Mouse (Mus musculus): ENCODE results near the gene Gm2a. TPM values are rescaled to one million over a fixed set of nuclear protein-coding genes. Genes with fewer than 3 reads are reported as not detected.
A peak's percentile ranks its signal among the peaks of the same experiment; 100 is the strongest.

Gm2a gene
- polyA plus RNA-seq, 1 experiment from 2014 or later = 38.9 TPM

GRCm38 (mm10) chr11:55114291-55114690 lies 16.4 kb downstream of the Gm2a start:
- Histone ChIP-seq H3K4me3 (no peak overlapping the region), H3K27ac (no peak overlapping the region), H3K9me3 (no peaks in the 10 kb centered on the region), H3K27me3 (no peaks in the 10 kb centered on the region), H3K36me3 (0 out of 2 replicates have a peak, but pooled peaks cover 2% of the 10 kb centered on the region), H3K4me2 (no peak overlapping the region), H3K4me1 (peaks cover 12% of the 10 kb centered on the region), H3K9ac (no peak overlapping the region)
- WGBS = 82% methylated on average over 2 of the region's 2 CpGs
- ATAC-seq (ENCODE audit: insufficient number of reproducible peaks, low FRiP score, low TSS enrichment, low read depth) = no peak

GRCm38 (mm10) chr11:55116004-55116403 lies 18.1 kb downstream of the Gm2a start:
- no peak for ATAC-seq (ENCODE audit: insufficient number of reproducible peaks, low FRiP score, low TSS enrichment, low read depth)
- Histone ChIP-seq H3K27ac (no peak overlapping the region), H3K4me1 (peaks cover 6% of the 10 kb centered on the region), H3K9me3 (no peaks in the 10 kb centered on the region), H3K9ac (no peak overlapping the region), H3K4me2 (no peak overlapping the region), H3K27me3 (no peaks in the 10 kb centered on the region), H3K4me3 (no peak overlapping the region), H3K36me3 (no peaks in the 10 kb centered on the region)
- WGBS = 93% methylated on average over 3 of the region's 3 CpGs

- Histone ChIP-seq H3K4me1 (peaks cover 6% of the 10 kb centered on the region; the same call in 1 of the 2 replicates), H3K9me3 (no peaks in the 10 kb centered on the region), H3K4me2 (no peak overlapping the region), H3K27ac (no peak overlapping the region), H3K36me3 (no peaks in the 10 kb centered on the region), H3K4me3 (no peak overlapping the region), H3K27me3 (no peaks in the 10 kb centered on the region), H3K9ac (no peak overlapping the region)
- ATAC-seq (ENCODE audit: insufficient number of reproducible peaks, low FRiP score, low TSS enrichment, low read depth) = no peak
- WGBS = 96% methylated on average over 2 of the region's 2 CpGs
Observed at GRCm38 (mm10) chr11:55117031-55117430, 19.1 kb downstream of the Gm2a start.

DNA sequence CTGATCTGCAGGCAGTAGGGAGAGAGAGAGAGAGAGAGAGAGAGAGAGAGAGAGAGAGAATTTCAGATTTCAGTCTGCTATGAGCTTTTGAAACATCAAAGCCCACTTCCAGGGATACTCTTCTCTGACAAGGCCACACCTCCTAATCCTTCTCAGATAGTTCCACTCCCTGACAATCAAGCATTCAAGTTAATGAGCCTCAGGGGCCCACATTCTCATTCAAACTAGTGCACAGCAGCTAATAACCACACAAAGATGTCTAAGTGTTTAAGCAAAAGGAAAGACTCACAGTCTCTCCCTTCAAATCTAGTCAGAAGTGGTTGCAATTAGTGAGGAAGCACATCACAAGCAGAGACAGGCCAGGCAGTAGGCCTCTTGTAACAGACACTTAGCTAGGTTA lies 22.4 kb downstream of the Gm2a start:
- Histone ChIP-seq H3K27ac (no peak overlapping the region), H3K9me3 (no peaks in the 10 kb centered on the region), H3K36me3 (no peaks in the 10 kb centered on the region)

DNA sequence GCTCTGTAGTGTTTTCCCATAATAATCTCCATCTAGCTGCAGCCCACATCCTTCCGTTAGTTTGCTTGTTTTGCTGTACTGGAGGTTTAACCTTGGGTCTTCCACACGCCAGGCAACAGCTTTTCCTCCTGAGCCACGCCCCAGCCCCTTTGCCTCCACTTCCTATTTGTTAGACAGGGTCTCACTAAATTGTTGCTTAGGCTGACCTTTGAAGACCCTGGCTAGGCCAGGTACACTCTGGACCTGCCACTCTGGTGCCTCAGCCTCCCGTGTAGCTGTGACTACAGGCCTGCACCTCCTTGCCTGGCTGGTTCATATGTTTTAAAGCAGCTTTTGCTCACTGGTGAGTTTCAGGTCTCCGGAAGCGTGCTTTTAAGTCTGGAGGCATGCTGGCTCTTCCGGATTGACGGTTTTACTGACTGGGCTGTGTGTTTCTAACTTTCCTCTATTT lies 22.9 kb downstream of the Gm2a start:
- H3K27ac ChIP-seq = peak overlapping the region; percentile 27; the same call in 1 of the 2 replicates
- 64% methylated on average over 8 of the region's 8 CpGs for WGBS
- H3K27me3 ChIP-seq = no peaks in the 10 kb centered on the region
- no peak overlapping the region for H3K4me2 ChIP-seq
- no peaks in the 10 kb centered on the region for H3K9me3 ChIP-seq
- no peak overlapping the region for H3K9ac ChIP-seq
- no peak overlapping the region for H3K4me3 ChIP-seq
- no peaks in the 10 kb centered on the region for H3K36me3 ChIP-seq
- peaks cover 6% of the 10 kb centered on the region; the same call in 1 of the 2 replicates for H3K4me1 ChIP-seq
- ATAC-seq (ENCODE audit: insufficient number of reproducible peaks, low FRiP score, low TSS enrichment, low read depth) = no peak

More for the DNA sequence above, 22.4 kb downstream of the Gm2a start:
- H3K4me3 ChIP-seq = no peak overlapping the region
- H3K9ac ChIP-seq = no peak overlapping the region
- no peaks in the 10 kb centered on the region for H3K27me3 ChIP-seq
- H3K4me1 ChIP-seq = peaks cover 6% of the 10 kb centered on the region; the same call in 1 of the 2 replicates
- ATAC-seq (ENCODE audit: insufficient number of reproducible peaks, low FRiP score, low TSS enrichment, low read depth) = no peak
- no peak overlapping the region for H3K4me2 ChIP-seq

DNA sequence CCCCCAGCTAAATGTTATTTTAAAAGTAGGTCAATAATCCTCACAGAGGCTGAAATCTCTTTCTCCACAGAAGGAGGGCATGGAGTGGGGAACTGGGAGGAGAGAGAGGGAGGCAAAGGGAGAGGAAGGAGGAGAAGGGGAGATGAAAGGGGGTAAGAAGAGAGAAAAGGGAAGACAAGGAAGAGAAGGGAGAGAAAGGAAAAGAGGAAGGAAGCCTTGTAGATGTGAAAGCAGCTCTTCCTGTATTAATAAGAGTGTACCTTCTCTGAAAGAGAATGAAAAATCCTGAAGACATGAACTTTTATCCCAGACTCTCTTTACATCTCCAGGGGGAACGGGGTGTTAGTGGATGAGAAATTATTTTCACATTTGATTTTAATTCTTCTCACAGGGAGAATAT lies 23.5 kb downstream of the Gm2a start:
- H3K4me1 ChIP-seq = peaks cover 6% of the 10 kb centered on the region; the same call in 1 of the 2 replicates
- no peak for ATAC-seq (ENCODE audit: insufficient number of reproducible peaks, low FRiP score, low TSS enrichment, low read depth)
- H3K27ac ChIP-seq = 0 out of 2 replicates have a peak overlapping the region, but pooled peaks have one; percentile 27
- no peak overlapping the region for H3K9ac ChIP-seq
- no peaks in the 10 kb centered on the region for H3K27me3 ChIP-seq
- H3K9me3 ChIP-seq = no peaks in the 10 kb centered on the region
- 83% methylated on average over 1 of the region's 1 CpGs for WGBS
- H3K36me3 ChIP-seq = no peaks in the 10 kb centered on the region
- no peak overlapping the region for H3K4me3 ChIP-seq
- no peak overlapping the region for H3K4me2 ChIP-seq

DNA sequence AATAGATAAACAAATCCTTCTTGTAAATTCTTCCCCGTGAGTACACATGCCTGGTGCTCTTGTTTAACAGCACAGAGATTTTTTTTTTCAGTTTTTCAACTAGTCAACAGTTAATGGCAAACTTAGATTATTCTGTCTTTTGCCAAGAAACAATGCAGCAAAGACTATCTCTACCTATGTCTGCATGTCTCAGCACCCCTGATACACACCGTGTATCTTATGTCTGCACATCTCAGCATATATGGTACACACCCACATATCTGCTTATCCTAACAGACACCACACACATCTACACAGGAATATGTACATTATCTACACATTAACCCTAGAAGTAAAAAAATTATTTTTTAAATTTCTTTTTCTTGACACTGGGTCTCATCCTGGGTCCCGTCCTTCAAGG lies 28.7 kb downstream of the Gm2a start:
- Histone ChIP-seq H3K27ac (no peak overlapping the region), H3K4me2 (no peak overlapping the region), H3K9me3 (no peaks in the 10 kb centered on the region), H3K36me3 (no peaks in the 10 kb centered on the region), H3K4me1 (no peaks in the 10 kb centered on the region), H3K9ac (no peak overlapping the region), H3K27me3 (no peaks in the 10 kb centered on the region), H3K4me3 (no peak overlapping the region)
- no peak for ATAC-seq (ENCODE audit: insufficient number of reproducible peaks, low FRiP score, low TSS enrichment, low read depth)
- WGBS = 82% methylated on average over 3 of the region's 3 CpGs

DNA sequence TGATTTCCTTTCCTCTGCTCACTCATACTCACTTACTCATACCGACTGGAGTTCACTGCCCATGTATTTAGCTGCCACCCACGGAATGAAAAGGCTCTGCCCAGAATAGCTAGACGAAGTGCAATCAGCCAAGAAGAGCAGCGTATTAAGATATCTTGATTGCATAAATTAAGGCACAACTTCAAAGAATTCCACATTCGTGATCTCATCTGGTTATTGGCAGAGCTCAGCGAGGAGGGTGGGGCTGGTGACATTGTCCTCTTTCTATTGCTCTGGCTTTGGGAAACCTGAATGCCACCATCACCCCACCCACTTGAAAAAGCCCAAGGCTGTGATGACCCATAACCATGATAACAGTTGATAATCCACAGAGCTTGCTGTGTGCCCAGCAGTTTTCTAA lies 30.0 kb downstream of the Gm2a start:
- H3K36me3 ChIP-seq = no peaks in the 10 kb centered on the region
- WGBS = 73% methylated on average over 6 of the region's 6 CpGs
- H3K4me3 ChIP-seq = no peak overlapping the region
- no peaks in the 10 kb centered on the region for H3K9me3 ChIP-seq
- no peak overlapping the region for H3K4me2 ChIP-seq
- H3K27me3 ChIP-seq = no peaks in the 10 kb centered on the region
- H3K9ac ChIP-seq = no peak overlapping the region
- H3K27ac ChIP-seq = no peak overlapping the region
- ATAC-seq (ENCODE audit: insufficient number of reproducible peaks, low FRiP score, low TSS enrichment, low read depth) = no peak
- no peaks in the 10 kb centered on the region for H3K4me1 ChIP-seq

GRCm38 (mm10) chr11:55128411-55128810 lies 30.5 kb downstream of the Gm2a start:
- Histone ChIP-seq H3K9me3 (no peaks in the 10 kb centered on the region), H3K9ac (no peak overlapping the region), H3K4me1 (no peaks in the 10 kb centered on the region), H3K4me3 (no peak overlapping the region), H3K27ac (no peak overlapping the region), H3K4me2 (no peak overlapping the region), H3K36me3 (no peaks in the 10 kb centered on the region), H3K27me3 (no peaks in the 10 kb centered on the region)
- WGBS = 67% methylated on average over 3 of the region's 3 CpGs
- ATAC-seq (ENCODE audit: insufficient number of reproducible peaks, low FRiP score, low TSS enrichment, low read depth) = no peak

DNA sequence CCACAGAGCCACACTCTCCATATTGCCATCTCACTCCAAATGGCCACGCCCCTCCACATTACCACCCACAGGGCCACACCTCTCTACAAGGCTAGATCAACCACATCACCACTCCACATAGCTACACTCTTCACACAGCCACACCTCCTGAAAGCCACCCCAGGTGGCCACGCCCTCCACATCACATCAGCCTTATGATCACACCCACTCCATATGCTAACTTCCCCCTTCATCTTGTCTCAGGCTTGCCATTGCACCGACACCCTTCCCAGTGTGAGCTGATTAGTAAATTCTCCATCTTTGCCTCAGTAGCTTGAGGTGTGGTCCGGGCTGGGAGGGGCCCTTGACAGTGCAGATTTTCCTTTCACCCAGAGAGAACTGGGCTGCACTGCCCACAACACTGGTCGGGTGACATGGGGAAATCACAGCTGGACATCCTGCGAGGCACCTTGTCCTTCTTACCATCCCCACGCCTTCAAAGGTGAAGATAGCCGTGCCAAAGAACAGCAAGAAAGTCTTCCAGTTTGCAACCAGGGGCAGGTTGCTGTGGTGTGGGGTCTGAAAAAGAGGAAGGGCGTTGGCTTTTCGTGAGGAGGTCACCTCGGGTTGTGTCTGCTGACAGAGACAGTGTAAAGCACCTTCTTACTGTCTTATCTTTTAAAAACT lies 33.3 kb downstream of the Gm2a start:
- Histone ChIP-seq H3K4me2 (no peak overlapping the region), H3K9ac (no peak overlapping the region), H3K9me3 (no peaks in the 10 kb centered on the region), H3K27ac (no peak overlapping the region), H3K4me1 (no peaks in the 10 kb centered on the region), H3K4me3 (no peak overlapping the region), H3K36me3 (no peaks in the 10 kb centered on the region), H3K27me3 (no peaks in the 10 kb centered on the region)
- WGBS = 84% methylated on average over 11 of the region's 11 CpGs
- ATAC-seq (ENCODE audit: insufficient number of reproducible peaks, low FRiP score, low TSS enrichment, low read depth) = peak; percentile 69; the same call in 1 of the 2 replicates

- 76% methylated on average over 1 of the region's 1 CpGs for WGBS
- H3K4me1 ChIP-seq = no peaks in the 10 kb centered on the region
- no peak overlapping the region for H3K9ac ChIP-seq
- no peak overlapping the region for H3K4me3 ChIP-seq
- no peak overlapping the region for H3K27ac ChIP-seq
- no peaks in the 10 kb centered on the region for H3K9me3 ChIP-seq
- no peak for ATAC-seq (ENCODE audit: insufficient number of reproducible peaks, low FRiP score, low TSS enrichment, low read depth)
- no peak overlapping the region for H3K4me2 ChIP-seq
- H3K27me3 ChIP-seq = no peaks in the 10 kb centered on the region
- no peaks in the 10 kb centered on the region for H3K36me3 ChIP-seq
Observed at GRCm38 (mm10) chr11:55131946-55132345, 34.0 kb downstream of the Gm2a start.

DNA sequence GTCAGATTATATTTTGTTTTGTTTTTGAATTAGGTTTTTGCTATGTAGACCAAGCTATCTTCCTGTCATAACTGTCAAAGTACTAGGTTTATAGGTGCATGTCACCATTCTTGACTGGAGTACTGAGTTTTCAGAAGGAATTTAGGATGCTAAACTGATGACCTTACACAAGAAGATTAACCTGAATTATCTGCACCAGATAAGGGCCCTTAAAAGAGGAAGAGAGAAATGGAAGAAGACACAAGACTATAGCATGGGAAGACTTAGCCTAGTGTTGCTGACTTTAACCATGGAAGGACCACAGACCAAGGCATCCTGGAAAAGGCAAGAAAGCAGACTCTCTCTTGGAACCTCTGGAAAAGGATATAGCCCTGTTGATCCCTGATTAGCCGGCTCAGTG lies 35.3 kb downstream of the Gm2a start:
- no peaks in the 10 kb centered on the region for H3K4me1 ChIP-seq
- no peak for ATAC-seq (ENCODE audit: insufficient number of reproducible peaks, low FRiP score, low TSS enrichment, low read depth)
- H3K4me3 ChIP-seq = no peak overlapping the region
- no peak overlapping the region for H3K4me2 ChIP-seq
- no peaks in the 10 kb centered on the region for H3K9me3 ChIP-seq
- no peaks in the 10 kb centered on the region for H3K36me3 ChIP-seq
- 94% methylated on average over 1 of the region's 1 CpGs for WGBS
- H3K9ac ChIP-seq = no peak overlapping the region
- H3K27ac ChIP-seq = no peak overlapping the region
- no peaks in the 10 kb centered on the region for H3K27me3 ChIP-seq

- no peaks in the 10 kb centered on the region for H3K27me3 ChIP-seq
- no peak overlapping the region for H3K4me3 ChIP-seq
- no peaks in the 10 kb centered on the region for H3K9me3 ChIP-seq
- H3K36me3 ChIP-seq = no peaks in the 10 kb centered on the region
- whole genome bisulfite sequencing = 88% methylated on average over 1 of the region's 1 CpGs
- no peak overlapping the region for H3K27ac ChIP-seq
- no peak for ATAC-seq (ENCODE audit: insufficient number of reproducible peaks, low FRiP score, low TSS enrichment, low read depth)
- no peak overlapping the region for H3K4me2 ChIP-seq
- no peak overlapping the region for H3K9ac ChIP-seq
- H3K4me1 ChIP-seq = no peaks in the 10 kb centered on the region
Observed at GRCm38 (mm10) chr11:55134407-55134806, 36.5 kb downstream of the Gm2a start.
